Mouse (Mus musculus): Measurements from ENCODE around the gene Btbd35f27.
"Not testable (repeated sequence)": the region's sequence is repeated elsewhere in the genome, so short reads cannot be mapped to it uniquely, and the experiment has no call there.

Btbd35f27 gene

DNA sequence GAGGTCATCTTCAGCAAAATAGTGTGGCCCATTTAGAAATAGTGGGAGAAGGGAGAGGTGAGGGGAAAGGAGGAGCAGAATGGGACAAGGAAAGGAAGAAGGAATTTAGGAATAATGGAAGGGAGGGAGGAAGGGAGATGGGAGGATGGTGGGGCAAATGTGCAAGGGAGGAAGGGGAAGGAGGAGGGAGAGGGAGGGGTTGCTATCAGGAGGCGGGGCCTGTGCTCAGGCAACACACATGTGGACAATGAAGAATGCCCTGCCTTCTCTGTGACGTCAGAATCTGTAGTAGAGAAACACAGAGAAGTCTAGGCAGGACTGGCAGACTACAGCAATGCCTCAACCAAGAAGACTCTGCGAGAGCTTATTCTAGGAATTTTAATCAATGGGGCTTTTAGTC is at the start of gene Btbd35f27:
Gene Btbd35f27 (plus strand): TSS at position 301 of the 400 bp plus-strand sequence.
- DNase-seq, result not testable (repeated sequence)
